Mouse (Mus musculus) MEL (cell line): ENCODE measurements around the gene Timeless. TPM values are rescaled to one million over a fixed set of nuclear protein-coding genes. Genes with fewer than 3 reads are reported as not detected.
A peak's percentile ranks its signal among the peaks of the same experiment; 100 is the strongest.

Source experiments
- DNase-seq: peaks from one replicate; pipeline ENCODE4 v3.0.0; 2011; ENCODE audit warnings: low read depth, low spot score
- H3K27ac ChIP-seq: 2 replicates; pipeline ENCODE4 v1.5.1; 2012; ENCODE audit warnings: low read depth, mild to moderate bottlenecking, control low read depth, low read length, moderate library complexity; ENCODE audit not compliant: control insufficient read depth
- H3K27me3 ChIP-seq, 2 experiments: fragments of 150-350 bp in 1 of 2; sonication (generic) in 1 of 2; 2 replicates each; pipeline ENCODE4 v1.6.1; 2012; ENCODE audit warnings: low read length in 2 of 2, mild to moderate bottlenecking in 2 of 2, improper control_type of control experiment in 1 of 2, moderate library complexity in 1 of 2; ENCODE audit not compliant: insufficient read depth in 2 of 2, control insufficient read depth in 1 of 2
- H3K36me3 ChIP-seq, 2 experiments: 2 replicates each; pipeline ENCODE4 v1.6.1; 2012 to 2014; ENCODE audit warnings: low read length in 2 of 2, improper control_type of control experiment in 1 of 2, inconsistent platforms in 1 of 2, mild to moderate bottlenecking in 1 of 2; ENCODE audit not compliant: insufficient read depth in 2 of 2, control insufficient read depth in 1 of 2
- H3K4me1 ChIP-seq, 2 experiments: fragments of 150-350 bp in 1 of 2; sonication (generic) in 1 of 2; 2 replicates each; pipeline ENCODE4 v1.6.1; 2012; ENCODE audit warnings: low read length in 2 of 2, improper control_type of control experiment in 1 of 2, mild to moderate bottlenecking in 1 of 2; ENCODE audit not compliant: insufficient read depth in 2 of 2, control insufficient read depth in 1 of 2
- H3K4me3 ChIP-seq, 2 experiments: fragments of 150-350 bp in 1 of 2; sonication (generic) in 1 of 2; 2 replicates each; pipeline ENCODE4 v1.5.1; 2012; ENCODE audit warnings: low read depth in 2 of 2, low read length in 2 of 2, mild to moderate bottlenecking in 2 of 2, moderate library complexity in 2 of 2, control low read depth in 1 of 2, improper control_type of control experiment in 1 of 2; ENCODE audit not compliant: control insufficient read depth in 1 of 2, insufficient read depth in 1 of 2
- H3K79me2 ChIP-seq: 2 replicates; pipeline ENCODE4 v1.6.1; 2012; ENCODE audit warnings: mild to moderate bottlenecking, low read length, moderate library complexity; ENCODE audit not compliant: control insufficient read depth, poor library complexity, insufficient read depth
- H3K9ac ChIP-seq: 2 replicates; pipeline ENCODE4 v1.6.1; 2012; ENCODE audit warnings: low read depth, mild to moderate bottlenecking, control low read depth, low read length, moderate library complexity; ENCODE audit not compliant: control insufficient read depth, poor library complexity, severe bottlenecking
- H3K9me3 ChIP-seq: fragments of 150-350 bp; sonication (generic); replicated peaks from 2 replicates; pipeline ENCODE4 v1.6.1; 2012; ENCODE audit warnings: mild to moderate bottlenecking, low read length, improper control_type of control experiment, moderate library complexity; ENCODE audit not compliant: insufficient read depth
- GABPA ChIP-seq: IDR thresholded peaks from 2 replicates; pipeline ENCODE4 v1.6.1; 2012; ENCODE audit warnings: low read depth, mild to moderate bottlenecking, inconsistent platforms, low read length, improper control_type of control experiment, moderate library complexity
- GATA1 ChIP-seq: IDR thresholded peaks from 2 replicates; pipeline ENCODE4 v1.6.1; 2011; ENCODE audit warnings: low read depth, low read length, improper control_type of control experiment
- HCFC1 ChIP-seq: IDR thresholded peaks from 2 replicates; pipeline ENCODE4 v1.6.1; 2012; ENCODE audit warnings: low read depth, mild to moderate bottlenecking, inconsistent platforms, low read length, improper control_type of control experiment, moderate library complexity
- MXI1 ChIP-seq: IDR thresholded peaks from 2 replicates; pipeline ENCODE4 v1.6.1; 2011; ENCODE audit warnings: mild to moderate bottlenecking, low read depth, low read length, improper control_type of control experiment
- MYB ChIP-seq: IDR thresholded peaks from 2 replicates; pipeline ENCODE4 v1.6.1; 2011; ENCODE audit warnings: mild to moderate bottlenecking, low read depth, low read length, improper control_type of control experiment
- MYC ChIP-seq: IDR thresholded peaks from 2 replicates; pipeline ENCODE4 v1.6.1; 2011; ENCODE audit warnings: low read depth, mild to moderate bottlenecking, low read length, improper control_type of control experiment, moderate library complexity
- NRF1 ChIP-seq: IDR thresholded peaks from 2 replicates; pipeline ENCODE4 v1.6.1; 2014; ENCODE audit warnings: low read depth, mild to moderate bottlenecking, inconsistent platforms, low read length, improper control_type of control experiment, moderate library complexity; ENCODE audit not compliant: poor library complexity, insufficient read depth, severe bottlenecking
- POLR2A ChIP-seq, 2 experiments: IDR thresholded peaks; 2 replicates each; pipeline ENCODE4 v1.6.1; 2011 to 2012; ENCODE audit warnings: low read length in 2 of 2, mild to moderate bottlenecking in 2 of 2, control low read depth in 1 of 2, improper control_type of control experiment in 1 of 2, low read depth in 1 of 2, moderate library complexity in 1 of 2; ENCODE audit not compliant: control insufficient read depth in 1 of 2, insufficient read depth in 1 of 2, poor library complexity in 1 of 2
- POLR2AphosphoS5 ChIP-seq: IDR thresholded peaks from 2 replicates; pipeline ENCODE4 v1.6.1; 2012; ENCODE audit warnings: low read depth, borderline replicate concordance, mild to moderate bottlenecking, inconsistent platforms, low read length, moderate library complexity, mixed read lengths
- TBP ChIP-seq: IDR thresholded peaks from 2 replicates; pipeline ENCODE4 v1.8.0; 2011; ENCODE audit warnings: low read depth, low read length, improper control_type of control experiment
- TCF12 ChIP-seq: IDR thresholded peaks from 2 replicates; pipeline ENCODE4 v1.6.1; 2014; ENCODE audit warnings: low read depth, mild to moderate bottlenecking, inconsistent platforms, low read length, improper control_type of control experiment, moderate library complexity
- UBTF ChIP-seq: IDR thresholded peaks from 2 replicates; pipeline ENCODE4 v1.6.1; 2012; ENCODE audit warnings: low read depth, mild to moderate bottlenecking, inconsistent platforms, low read length, improper control_type of control experiment, moderate library complexity, borderline replicate concordance; ENCODE audit not compliant: insufficient read depth
- USF1 ChIP-seq: IDR thresholded peaks from 2 replicates; pipeline ENCODE4 v1.6.1; 2014; ENCODE audit warnings: low read depth, mild to moderate bottlenecking, inconsistent platforms, low read length, improper control_type of control experiment, moderate library complexity
- USF2 ChIP-seq, 2 experiments: IDR thresholded peaks; 2 replicates each; pipeline ENCODE4 v1.6.1; 2011 to 2012; ENCODE audit warnings: improper control_type of control experiment in 2 of 2, low read length in 2 of 2, borderline replicate concordance in 1 of 2, inconsistent platforms in 1 of 2, low read depth in 1 of 2, mild to moderate bottlenecking in 1 of 2; ENCODE audit not compliant: insufficient read depth in 1 of 2
- ZC3H11A ChIP-seq: IDR thresholded peaks from 2 replicates; pipeline ENCODE4 v1.6.1; 2012; ENCODE audit warnings: low read depth, mild to moderate bottlenecking, inconsistent platforms, low read length, improper control_type of control experiment
- polyA plus RNA-seq, 2 experiments: library from polyadenylated mRNA; stranded (reverse) in 1 of 2; unstranded in 1 of 2; fragments of >175 nt in 1 of 2; fragments of >200 nt in 1 of 2; gene quantifications; 2 replicates each; pipeline versions ENCODE4 v1.2.1 to v1.2.4; 2012; ENCODE audit warnings: low replicate concordance in 2 of 2, low read depth in 1 of 2; ENCODE audit not compliant: insufficient read length in 2 of 2, insufficient read depth in 1 of 2, missing spikeins in 1 of 2
- total RNA-seq: library from RNA; depleted of rRNA; stranded (reverse); fragments of 300-350 nt; gene quantifications from 2 replicates; pipeline ENCODE4 v1.2.3, GENCODE M21; 2012

Gene Timeless
- total and polyA plus RNA-seq, 3 experiments, result 49.3 to 627 (median 89.8) TPM

GRCm38 (mm10) chr10:128194551-128195461 is 37.1 kb upstream of the Timeless start:
- Histone ChIP-seq H3K4me1 (peaks cover 3 to 22% of the 10 kb centered on the region in 2 experiments; a peak in 3 of 4 replicates), H3K27me3 (no peaks in the 10 kb centered on the region), H3K9me3 (no peaks in the 10 kb centered on the region), H3K4me3 (peak overlapping the region; percentile 85 to 89), H3K79me2 (no peaks in the 10 kb centered on the region; the same call in 1 of the 2 replicates), H3K36me3 (peaks cover 0 to 10% of the 10 kb centered on the region in 2 experiments; a peak in 2 of 4 replicates), H3K27ac (no peak overlapping the region), H3K9ac (peak overlapping the region; percentile 85)
- no peak for DNase-seq
- TF ChIP-seq POLR2A (IDR thresholded peaks at IDR 0.05; ENCODE audit: control insufficient read depth in 1 of 2, insufficient read depth in 1 of 2, low read depth in 1 of 2, low read length in 2 of 2, poor library complexity in 1 of 2), result peak in 1 of 2 experiments; percentile 55; a peak in 2 of 4 replicates
- peak; percentile 45 for TF ChIP-seq MXI1
- 0 out of 2 replicates have a peak, but pooled peaks have one; percentile 54 for TF ChIP-seq UBTF
- TF ChIP-seq MYB, result no peak
- peak; percentile 52; the same call in 1 of the 2 replicates for TF ChIP-seq NRF1

DNA sequence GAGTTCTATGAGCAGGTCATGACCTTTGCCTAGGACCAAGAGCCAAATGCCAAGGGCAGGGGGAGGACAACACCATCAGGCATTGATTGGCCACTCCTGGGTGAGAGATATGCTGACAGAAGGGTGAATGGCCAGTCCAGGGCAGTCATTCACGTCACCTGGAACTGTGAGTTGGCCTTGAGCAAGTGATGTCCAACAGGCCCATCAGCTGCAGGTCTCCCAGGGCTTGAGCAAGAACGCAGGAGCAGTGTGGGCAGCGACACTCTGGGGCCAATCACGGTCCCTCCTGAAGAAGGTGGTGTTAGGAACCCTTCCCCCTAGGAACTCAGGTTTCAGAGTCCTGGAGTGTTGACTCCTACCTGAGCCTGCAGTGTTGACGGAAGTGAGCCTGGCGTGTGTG is 30.0 kb upstream of the Timeless start:
- Histone ChIP-seq H3K9ac (no peak overlapping the region), H3K79me2 (no peaks in the 10 kb centered on the region), H3K36me3 (no peaks in the 10 kb centered on the region), H3K27ac (no peak overlapping the region), H3K4me1 (0 out of 4 replicates have a peak, but pooled peaks cover 0 to 2% of the 10 kb centered on the region in 2 experiments), H3K4me3 (no peak overlapping the region), H3K27me3 (no peaks in the 10 kb centered on the region), H3K9me3 (no peaks in the 10 kb centered on the region)
- TF ChIP-seq MXI1 (no peak), ZC3H11A (no peak), GATA1 (no peak), TCF12 (no peak), MYC (no peak), MYB (no peak), UBTF (no peak), USF1 (no peak), POLR2AphosphoS5 (no peak), HCFC1 (no peak), GABPA (no peak), TBP (no peak), USF2 (IDR thresholded peaks at IDR 0.05; ENCODE audit: borderline replicate concordance in 1 of 2, insufficient read depth in 1 of 2, low read depth in 1 of 2, low read length in 2 of 2) (no peak)
- no peak for DNase-seq
